Mouse (Mus musculus) mature B cell (primary cell): ENCODE measurements around the gene Adk.

ENCODE experiments used
- in situ Hi-C: fragments of 300-500 bp; cut with MboI; formaldehyde crosslinking; loops from 2 replicates; pipeline ENCODE4 v1.14.3; 2019

Gene Adk

DNA sequence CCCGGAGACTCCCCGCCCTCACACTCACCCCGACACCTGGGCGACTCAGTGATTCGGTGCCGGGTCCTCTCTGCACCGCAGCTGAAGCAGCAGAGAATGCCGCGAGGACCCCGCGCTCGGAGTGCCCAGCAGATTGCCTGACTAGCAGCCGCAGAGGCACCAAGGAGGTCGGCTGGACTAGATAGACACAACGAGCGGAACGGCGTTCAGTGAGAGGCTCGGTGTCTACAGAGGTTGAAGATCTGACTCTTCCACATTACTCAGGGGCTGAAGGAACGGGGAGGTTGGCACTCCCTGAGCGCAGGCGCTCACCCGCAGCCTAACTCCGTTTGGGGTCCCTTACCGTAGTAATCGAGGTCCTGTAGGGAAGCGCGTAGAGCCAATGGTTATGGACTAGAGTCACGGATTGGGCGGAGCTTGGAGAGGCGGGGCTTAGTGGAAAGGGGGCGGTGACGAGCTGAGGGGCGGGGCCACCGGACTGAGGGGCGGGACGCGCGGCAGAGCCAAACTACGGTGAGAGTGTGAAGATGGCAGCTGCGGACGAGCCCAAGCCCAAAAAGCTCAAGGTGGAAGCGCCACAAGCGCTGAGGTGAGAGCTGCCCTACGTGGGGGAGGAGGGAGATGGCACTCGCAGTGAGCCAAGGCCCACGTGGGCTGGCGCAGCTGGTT lies at the start of gene Adk, which contains the start of gene Ap3m1:
Adk (plus strand) TSS at position 463 of the 669 bp plus-strand sequence.
Ap3m1 (minus strand) TSS at position 397 of the 669 bp plus-strand sequence.
- in situ Hi-C loops, result no loop called here

DNA sequence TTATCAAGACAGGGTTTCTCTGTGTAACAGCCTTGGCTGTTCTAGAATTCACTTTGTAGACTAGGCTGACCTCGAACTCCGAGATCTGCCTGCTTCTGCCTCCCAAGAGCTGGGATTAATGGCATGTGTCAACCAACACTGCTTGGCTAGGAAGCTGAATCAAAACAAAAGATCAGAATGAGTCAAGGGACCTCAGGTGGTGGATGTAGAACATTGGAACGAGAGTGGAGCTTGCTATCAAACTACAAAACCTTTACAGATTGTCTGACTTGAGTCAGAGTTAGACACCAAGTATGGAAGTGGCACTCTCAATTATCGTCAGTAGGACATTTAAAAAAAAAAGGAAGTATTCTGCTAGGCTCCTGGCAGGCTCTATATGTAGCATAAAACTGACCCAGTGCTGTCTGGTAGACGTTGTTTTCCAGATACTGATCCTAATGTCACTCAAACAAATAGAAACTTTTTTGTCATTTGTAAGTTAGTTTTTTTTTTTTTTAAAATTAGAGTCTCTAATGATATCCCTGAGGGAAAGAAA lies 38.5 kb upstream of the Adk start:
- in situ Hi-C loops, result no loop called here

DNA sequence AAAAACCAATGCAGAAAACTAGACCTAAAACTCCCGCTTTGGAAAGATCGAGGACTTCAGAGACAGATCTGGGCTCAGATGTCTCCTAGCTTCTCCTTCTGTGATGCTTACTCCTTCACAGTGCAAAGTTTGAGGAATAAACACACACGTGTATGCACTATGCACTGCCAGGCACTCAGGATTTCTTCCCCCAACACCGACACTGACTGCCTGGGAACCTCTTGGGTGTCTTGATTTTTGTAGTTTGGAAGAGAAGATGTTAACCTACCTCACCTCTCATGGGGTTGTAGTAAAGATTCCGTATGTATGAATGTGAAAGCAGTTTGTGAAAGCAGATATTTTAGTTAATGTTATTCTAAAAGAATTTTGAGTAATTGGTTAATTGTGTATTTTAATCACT lies 34.5 kb upstream of the Adk start:
- in situ Hi-C loops, result no loop called here

DNA sequence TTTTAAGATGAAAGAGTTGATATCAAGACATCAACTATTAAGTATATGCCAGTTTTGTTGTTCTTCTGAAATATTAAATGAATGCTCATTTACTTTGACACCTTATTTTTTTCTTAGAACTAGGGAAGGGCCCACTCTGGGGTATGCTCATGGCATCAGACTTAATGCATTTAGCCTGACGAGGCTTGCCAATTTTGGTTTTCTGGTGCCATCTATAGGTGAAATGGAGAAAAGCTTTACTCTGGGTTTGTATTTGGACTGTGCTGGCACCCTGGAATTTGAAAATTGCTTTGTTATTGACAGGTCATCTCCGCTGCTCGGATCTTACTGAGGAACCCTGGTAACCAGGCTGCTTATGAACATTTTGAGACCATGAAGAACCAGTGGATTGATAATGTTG lies 33.4 kb upstream of the Adk start:
- in situ Hi-C loops, result no loop called here

DNA sequence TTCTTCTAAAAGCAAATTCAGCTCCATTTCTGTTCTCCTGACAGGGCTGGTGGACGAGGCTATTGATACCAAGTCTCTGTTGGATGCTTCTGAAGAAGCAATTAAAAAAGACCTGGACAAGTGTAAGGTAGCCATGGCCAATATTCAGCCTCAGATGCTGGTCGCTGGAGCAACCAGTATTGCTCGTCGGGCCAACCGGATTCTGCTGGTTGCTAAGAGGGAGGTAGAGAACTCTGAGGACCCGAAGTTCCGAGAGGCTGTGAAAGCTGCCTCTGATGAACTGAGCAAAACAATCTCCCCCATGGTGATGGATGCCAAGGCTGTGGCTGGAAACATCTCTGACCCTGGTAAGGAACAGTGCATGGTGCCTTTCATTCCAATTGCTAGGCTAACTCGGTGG lies 31.9 kb upstream of the Adk start:
- in situ Hi-C loops, result no loop called here

DNA sequence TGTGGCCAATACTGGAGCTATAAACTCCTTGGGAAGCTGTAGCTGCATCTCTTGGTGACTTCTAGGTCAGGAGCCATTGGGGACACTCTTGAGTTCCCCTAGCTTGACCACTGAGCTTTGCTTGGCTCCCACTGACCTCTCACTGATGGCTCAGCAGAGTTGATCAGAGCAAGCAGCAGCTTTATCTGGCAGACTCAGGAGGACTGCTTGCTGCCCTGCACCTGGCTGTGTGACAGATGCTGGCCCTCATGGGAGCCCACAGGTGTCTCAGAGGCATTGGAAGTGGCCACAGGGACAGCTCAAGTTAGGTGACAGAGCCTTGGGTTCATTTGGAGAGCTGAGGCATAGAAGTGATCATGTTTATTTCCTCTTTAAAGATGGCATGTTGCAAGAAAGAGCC lies 24.8 kb upstream of the Adk start:
- in situ Hi-C loops, result no loop called here

DNA sequence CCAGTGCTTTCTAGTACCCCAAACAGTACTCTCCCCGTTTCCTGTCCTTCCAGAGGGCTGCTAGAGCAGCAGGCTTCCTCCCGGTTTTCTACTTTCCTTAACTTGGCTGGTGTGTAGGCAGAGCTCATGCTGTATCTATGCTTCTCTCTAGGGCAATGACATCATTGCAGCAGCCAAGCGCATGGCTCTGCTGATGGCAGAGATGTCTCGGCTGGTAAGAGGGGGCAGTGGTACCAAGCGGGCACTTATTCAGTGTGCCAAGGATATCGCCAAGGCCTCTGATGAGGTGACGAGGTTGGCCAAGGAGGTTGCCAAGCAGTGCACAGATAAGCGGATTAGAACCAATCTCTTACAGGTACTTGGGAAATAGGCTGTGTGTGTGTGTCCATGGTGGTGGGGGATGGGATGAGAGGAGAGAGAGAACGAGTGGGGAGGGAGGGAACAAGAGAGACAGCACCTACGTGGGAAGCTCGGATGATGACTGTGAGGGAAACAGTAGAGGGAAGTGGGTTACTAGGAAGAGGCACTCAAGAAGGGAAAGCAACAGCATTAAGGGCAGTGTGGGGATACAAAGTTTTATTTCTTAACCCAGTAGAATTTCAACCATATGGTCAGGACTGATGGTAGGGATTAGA lies 23.2 kb upstream of the Adk start:
- in situ Hi-C loops, result no loop called here

DNA sequence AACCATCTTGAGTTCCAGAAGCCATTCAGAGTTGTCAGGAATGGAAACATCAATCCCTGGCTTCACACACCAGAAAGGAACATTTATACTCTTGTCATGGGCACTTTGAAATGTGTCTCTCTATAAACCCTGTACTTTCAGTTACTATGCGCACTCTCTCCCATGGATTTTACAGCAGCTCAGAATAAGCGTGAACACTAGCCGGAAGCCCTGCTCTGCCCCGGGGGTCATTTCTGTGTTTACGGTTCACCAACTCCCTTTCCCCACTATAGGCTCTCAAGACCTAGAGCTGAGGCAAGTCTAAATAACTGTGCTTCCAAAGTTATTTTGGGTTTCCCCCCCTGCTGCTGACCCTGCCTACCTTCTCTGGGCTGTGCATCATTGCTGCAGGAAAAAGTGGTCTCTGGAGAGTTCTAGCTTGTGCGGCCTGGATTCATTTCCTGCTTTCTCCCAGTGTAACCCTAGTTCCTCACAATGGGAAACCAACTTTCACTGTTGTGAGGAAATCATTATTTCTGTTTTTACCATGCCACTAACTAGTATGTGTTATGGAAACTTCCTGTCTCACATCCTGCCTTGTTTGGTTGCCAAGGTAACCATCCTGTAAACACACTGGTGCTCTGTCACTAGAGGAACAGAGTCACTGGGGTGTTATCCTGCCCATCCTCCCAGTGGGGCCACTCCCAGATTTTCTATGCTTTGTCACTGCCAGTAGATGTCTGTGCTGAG lies 20.4 kb upstream of the Adk start:
- in situ Hi-C loops, result no loop called here

DNA sequence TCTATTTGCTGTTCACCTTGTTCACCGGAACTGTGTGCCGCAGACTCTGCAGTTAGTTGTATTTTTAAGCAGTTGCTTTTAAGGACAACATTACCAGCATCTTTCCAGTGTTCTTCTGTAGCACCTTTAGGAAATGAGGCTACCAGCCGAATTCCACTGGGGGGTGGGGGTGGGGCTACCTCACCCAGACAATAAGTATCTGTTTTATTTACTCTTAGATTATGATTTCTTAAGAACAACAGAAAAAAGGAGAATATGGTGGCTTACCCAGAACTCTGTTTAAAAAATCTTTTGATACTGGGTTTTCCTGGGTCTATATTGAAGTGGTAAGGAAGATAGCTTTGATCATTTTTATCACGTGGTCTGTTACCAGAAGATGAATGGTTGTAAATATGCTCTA lies 18.1 kb upstream of the Adk start:
- in situ Hi-C loops, result no loop called here

DNA sequence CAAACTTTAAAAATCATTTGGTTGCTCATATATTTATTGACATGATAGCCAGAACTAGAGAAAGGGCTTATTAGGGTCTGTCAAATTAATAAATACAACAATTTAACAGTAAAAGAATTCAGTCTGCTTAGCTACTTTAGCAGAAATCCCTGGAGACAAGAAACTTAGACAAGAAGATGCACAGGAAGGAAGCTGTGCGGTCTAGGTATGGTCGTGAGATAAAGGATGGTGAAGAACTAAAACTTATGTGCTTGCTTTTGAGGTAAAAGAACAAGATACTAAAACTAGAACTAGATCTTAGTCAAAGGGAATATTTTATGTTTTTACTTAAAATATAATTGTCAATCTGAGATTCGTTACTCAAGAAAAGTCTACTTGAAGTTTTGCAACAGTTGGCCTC lies 17.6 kb upstream of the Adk start:
- in situ Hi-C loops, result no loop called here

DNA sequence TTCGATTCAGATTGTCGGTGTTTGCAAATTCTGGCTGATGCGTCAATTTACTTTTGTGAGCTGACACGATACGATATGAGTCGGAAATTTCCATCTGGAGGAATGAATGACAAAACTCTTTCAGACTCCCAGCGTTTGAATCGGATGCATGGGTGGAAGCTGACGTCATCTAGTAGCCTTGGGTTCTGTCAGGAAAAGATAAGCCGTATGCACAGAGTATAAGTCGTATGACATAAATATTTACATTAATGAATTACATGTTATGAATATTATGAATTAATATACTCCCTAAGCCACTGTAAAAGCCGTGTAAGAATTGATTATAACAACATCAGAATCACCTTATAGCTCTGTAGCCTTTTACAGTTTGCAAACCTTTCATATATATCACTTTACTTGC lies 13.3 kb upstream of the Adk start:
- in situ Hi-C loops, result no loop called here

DNA sequence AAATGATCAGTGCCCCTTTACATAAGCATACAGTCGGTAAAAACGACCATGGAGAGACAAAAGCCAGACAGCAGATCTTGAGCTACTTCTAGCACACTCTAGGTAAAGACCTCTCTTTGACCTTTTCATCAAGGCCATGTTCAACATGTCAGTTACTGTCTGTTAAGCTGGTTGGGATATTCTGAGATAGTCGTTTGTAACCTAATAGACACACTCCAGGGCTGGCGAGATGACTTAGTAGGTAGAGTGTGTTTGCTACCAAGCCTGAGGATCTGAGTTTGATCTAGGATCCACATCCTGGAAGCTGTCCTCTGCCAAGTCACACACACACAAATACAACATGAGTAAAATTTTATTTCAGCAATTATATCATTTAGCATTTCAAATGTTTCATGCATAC lies 12.8 kb upstream of the Adk start:
- in situ Hi-C loops, result no loop called here

DNA sequence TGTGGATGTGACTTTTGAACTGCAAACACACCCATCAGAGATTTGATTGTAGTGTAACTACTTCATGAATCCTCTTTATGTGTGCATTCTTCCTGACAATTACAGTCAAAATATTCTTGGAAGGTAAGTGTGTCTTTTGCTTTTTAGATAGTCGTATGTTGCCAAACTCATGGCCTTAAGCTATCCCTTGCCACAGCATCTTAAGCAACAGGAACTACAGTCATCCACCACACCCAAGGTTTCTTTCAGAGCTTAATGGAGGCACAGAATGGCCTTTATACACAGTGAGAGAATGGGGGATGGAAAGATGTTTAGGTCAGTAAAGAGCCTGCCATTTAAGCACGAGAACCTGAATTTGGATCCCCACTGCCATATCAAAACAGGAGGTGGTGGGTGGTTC lies 4.5 kb upstream of the Adk start:
- in situ Hi-C loops, result no loop called here

DNA sequence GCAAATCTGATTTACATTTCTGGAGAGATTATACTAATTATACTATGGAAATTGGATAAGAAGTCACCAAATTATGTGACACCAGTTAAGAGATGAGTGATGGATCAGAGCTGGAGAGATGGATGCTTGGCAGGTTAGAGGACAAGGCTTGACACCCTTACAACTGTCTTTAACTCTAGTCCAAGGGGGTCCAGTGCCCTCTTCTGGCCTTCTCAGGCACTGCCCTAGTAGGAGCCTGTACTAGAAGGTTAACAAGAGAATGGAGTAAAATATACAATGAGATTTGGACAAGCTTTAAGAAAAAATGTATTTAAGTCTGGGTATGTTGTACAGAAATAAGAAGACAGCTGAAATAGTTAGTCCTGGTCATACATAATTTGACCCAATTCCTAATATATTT lies 3.5 kb upstream of the Adk start:
- in situ Hi-C loops, result no loop called here

DNA sequence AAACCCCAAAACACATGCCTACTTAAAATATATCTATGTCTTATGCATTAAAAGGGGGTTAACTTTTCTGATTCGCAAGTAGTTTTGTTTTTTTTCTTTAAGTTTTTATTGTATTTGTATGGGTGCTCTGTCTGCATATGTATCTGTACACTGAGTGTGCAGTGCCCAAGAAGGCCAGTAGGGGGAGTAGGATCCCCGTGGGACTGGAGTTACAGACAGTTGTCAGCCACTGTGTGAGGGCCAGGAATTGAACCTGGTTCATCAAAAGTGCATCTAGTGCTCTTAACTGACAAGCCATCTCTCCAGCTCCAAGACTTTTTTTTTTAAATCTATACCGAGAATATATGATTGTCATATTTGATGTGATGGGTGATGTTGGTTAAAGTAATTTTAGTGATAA lies 1.6 kb upstream of the Adk start:
- in situ Hi-C loops, result no loop called here

DNA sequence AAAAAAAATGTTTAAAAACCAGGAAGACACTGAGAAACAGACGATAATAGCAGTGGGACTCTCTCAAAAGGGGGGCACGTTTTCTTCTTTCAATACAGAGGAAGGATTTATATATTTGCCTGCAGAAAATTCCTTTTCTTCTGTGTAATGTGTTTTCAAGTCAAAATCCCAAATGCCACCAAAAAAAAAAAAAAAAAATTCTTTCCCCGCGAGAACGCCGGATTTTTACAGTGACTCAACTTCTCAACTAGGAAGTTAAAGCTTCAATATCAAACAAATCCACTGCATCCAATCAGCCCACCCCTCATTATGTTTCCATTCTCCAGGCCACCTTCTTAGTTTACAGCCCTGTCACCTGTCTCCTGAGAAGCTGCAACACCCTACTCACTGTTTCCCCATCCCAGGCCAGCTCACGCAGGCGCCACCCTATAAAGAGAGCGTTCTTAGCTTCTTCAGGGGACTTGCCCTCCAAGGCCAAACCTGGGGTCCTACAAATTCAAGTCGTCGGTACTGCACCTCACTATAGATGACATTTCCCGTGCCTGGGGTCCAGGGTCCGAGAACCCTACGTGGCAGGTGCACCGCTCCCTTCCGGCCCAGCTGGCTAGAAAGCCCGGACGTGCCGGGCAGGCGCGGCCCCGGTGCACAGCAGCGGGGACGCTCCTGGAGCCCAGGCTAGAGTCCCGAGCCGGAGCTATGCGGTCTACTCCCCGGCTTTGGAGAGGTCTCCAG lies 828 bp upstream of the Adk start:
- in situ Hi-C loops, result no loop called here

DNA sequence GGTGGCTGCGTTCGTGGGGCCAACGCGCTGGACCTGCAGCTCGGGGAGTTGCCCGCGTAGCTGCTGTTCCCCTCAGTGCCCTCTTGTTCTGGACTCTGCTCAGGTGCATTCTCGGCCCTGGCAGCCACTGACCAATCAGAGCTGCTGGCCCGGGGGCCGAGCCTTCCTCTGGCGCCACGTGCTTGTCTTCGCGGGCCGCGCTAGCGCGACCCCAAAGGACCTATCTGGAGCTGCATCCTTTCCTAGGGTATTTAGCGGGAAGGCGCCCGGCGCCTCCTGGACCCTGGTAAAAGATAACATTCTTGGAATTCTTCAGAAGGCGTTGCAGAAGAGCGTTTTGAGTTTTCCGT lies 382 bp downstream of the Adk start:
- in situ Hi-C loops, result no loop called here

DNA sequence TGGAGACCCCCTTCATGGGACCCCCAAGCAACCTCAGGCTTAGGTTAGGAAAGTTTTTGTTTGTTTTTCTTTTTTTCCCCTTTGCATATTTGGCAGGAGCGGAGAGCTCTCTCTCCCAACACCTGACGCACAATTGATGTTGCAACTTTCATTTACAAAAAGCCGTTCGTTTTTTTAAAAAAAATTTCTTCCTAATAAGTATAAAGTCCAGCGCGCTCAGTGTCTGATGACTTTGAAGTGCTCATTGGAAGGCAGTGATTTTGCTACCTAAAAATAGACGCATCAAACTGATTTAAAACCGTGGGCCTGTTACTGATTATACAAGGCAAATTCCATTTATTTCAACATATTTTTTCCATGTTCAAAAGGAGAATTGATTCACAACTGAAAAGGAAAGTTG lies 777 bp downstream of the Adk start:
- in situ Hi-C loops, result no loop called here

DNA sequence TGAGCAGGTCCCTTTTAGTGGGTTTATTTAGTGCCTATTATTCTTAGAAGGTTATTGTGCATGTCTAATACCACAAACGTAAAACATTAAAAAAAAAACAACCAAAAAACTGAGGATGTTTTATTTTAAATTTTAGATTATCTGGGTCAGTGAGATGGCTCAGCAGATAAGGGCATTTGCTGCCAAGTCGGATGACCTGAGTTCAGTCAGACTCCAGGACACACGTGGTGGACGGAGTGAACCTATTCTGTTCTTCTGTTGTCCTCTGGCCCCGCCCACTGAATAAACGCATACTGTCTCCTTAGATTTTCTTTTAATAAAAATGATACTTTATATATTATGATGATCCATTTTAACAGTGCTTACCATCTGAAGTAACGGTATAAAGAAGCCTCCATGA lies 1.2 kb downstream of the Adk start:
- in situ Hi-C loops, result no loop called here

DNA sequence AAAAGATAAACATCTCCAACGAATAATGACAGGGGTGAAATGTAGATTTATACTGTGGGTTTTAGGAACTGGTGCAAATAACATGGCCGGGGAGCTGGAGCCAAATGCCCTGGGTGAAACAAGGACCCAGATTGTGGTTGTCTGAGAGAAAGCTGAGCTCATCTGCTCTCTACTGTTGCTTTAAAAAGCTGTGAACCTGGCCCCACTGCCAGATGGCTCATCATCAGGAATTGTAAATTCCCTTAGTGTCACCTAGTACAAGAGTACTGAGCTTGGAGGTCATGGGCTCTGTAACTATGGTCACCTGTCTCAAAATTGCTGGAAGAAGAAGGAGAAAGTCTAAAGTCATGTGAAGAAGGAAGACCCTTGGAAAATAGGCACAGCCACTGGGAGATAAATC lies 6.6 kb downstream of the Adk start:
- in situ Hi-C loops, result no loop called here

DNA sequence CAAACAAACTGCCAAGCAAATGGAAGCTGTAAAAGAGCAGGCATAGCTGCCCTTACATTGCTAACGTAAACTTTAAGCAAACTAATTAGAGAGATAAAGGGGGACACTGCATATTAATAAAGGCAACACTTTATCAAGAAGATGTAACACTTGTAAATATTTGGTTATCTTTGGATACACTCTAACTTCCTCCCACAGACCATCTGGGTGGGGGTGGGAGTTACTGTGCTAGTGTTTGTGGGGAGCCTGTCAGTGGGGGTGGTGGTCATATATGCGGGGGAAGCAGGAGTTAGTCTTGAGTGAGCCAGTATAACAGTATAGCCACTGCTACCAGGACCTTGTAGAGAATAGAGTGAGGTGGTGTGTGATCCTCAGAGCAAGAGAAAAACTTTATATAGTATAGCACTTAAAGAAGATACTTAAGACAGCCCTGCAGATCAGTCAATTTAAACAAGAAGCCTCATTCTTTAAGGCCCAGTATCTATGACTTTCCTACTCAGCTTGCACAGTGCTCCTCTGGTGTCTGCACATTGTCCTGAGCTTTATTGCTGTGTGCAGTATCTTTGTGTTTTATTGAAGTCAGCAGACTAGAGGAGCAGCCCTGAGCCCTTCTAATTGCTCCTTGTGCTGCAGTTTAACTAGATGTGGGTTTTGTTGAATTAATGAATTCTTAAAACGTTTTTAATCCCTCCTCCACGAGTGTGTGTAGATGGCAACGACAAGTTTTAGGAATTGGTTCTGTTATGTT lies 10.6 kb downstream of the Adk start:
- in situ Hi-C loops, result no loop called here

DNA sequence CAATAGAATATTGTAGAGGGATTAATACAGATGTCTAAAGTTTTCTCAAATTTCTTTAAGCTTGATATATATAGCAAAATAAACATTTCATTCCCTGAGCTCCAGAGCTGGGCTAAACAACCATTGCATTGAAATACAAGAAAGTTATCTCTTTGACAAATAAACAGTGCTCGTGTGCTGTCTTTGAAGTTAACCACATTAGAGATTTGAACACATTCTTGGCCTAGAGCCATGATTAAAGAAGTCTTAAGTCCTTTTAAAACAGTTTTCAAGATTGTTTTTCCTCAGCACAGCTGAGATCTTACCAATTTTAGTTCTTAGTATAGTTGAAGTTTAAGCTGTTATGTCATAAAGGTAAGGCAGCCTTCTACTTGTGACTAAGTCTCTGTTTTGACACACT lies 11.9 kb downstream of the Adk start:
- in situ Hi-C loops, result no loop called here
